Mouse (Mus musculus) limb, embryonic 14.5 days (tissue): ENCODE measurements around the gene Bcl11a. TPM values are rescaled to one million over a fixed set of nuclear protein-coding genes. Genes with fewer than 3 reads are reported as not detected.
A peak's percentile ranks its signal among the peaks of the same experiment; 100 is the strongest.

ENCODE experiments used
- ATAC-seq: fragments of 200-750 bp; cut with Nextera tagmentation; 2 replicates; pipeline ENCODE4 v1.8.0; 2017; ENCODE audit warnings: low read depth, moderate number of reproducible peaks, moderate TSS enrichment; ENCODE audit not compliant: low FRiP score
- DNase-seq: peaks from one replicate; pipeline ENCODE4 v3.0.0-alpha.2; 2015; ENCODE audit warnings: low spot score
- H3K27ac ChIP-seq: fragments of 300-500 bp; sonication (generic); replicated peaks from 2 replicates; pipeline ENCODE4 v1.5.1; 2014; ENCODE audit warnings: low read depth, mild to moderate bottlenecking, low read length, moderate library complexity, mixed read lengths
- H3K27me3 ChIP-seq: fragments of 300-500 bp; sonication (generic); 2 replicates; pipeline ENCODE4 v1.6.1; 2014; ENCODE audit warnings: low read length, mixed read lengths; ENCODE audit not compliant: control insufficient read depth, insufficient read depth
- H3K36me3 ChIP-seq: fragments of 300-500 bp; sonication (generic); 2 replicates; pipeline ENCODE4 v1.6.1; 2014; ENCODE audit warnings: mild to moderate bottlenecking, low read length, moderate library complexity, mixed read lengths; ENCODE audit not compliant: control insufficient read depth, insufficient read depth
- H3K4me1 ChIP-seq: fragments of 300-500 bp; sonication (generic); 2 replicates; pipeline ENCODE4 v1.6.1; 2014; ENCODE audit warnings: antibody characterized with exemption, low read length, mixed read lengths; ENCODE audit not compliant: control insufficient read depth, insufficient read depth
- H3K4me2 ChIP-seq: fragments of 300-500 bp; sonication (generic); replicated peaks from 2 replicates; pipeline ENCODE4 v1.6.1; 2014; ENCODE audit warnings: low read depth, mild to moderate bottlenecking, low read length, moderate library complexity; ENCODE audit not compliant: severe bottlenecking
- H3K4me3 ChIP-seq: fragments of 300-500 bp; sonication (generic); replicated peaks from 2 replicates; pipeline ENCODE4 v1.5.1; 2014; ENCODE audit warnings: low read length
- H3K9ac ChIP-seq: fragments of 300-500 bp; sonication (generic); 2 replicates; pipeline ENCODE4 v1.6.1; 2014; ENCODE audit warnings: mild to moderate bottlenecking, low read depth, low read length, moderate library complexity; ENCODE audit not compliant: severe bottlenecking
- H3K9me3 ChIP-seq: fragments of 300-500 bp; sonication (generic); 2 replicates; pipeline ENCODE4 v1.6.1; 2016; ENCODE audit warnings: low read length; ENCODE audit not compliant: control insufficient read depth
- POLR2A ChIP-seq: fragments of 200-500 bp; IDR thresholded peaks from 2 replicates; pipeline ENCODE4 v1.8.0; 2012; ENCODE audit warnings: inconsistent platforms, mild to moderate bottlenecking, moderate library complexity, borderline replicate concordance; ENCODE audit not compliant: insufficient read depth, insufficient read length; ENCODE audit errors: extremely low read depth
- WGBS: fragments of 180-500 bp; shearing (Covaris S2); extraction: QIAGEN DNeasy Blood & Tissue Kit; methylation state at CpG from one replicate; pipeline ENCODE4 v1.1.7; 2014; 5-methylcytosine and 5-hydroxymethylcytosine counted together
- polyA plus RNA-seq, 2 experiments: library from polyadenylated mRNA; depleted of rRNA in 1 of 2; stranded (reverse) in 1 of 2; unstranded in 1 of 2; fragments of >200 nt; fragmentation: Nextera tagmentation in 1 of 2; extraction: Ambion mirVana in 1 of 2; gene quantifications; 2 replicates each; pipeline versions ENCODE4 v1.2.1 to v1.2.3; 2012 to 2014

Gene Bcl11a
- polyA plus RNA-seq, 2 experiments, result 33.8 to 61.7 TPM

DNA sequence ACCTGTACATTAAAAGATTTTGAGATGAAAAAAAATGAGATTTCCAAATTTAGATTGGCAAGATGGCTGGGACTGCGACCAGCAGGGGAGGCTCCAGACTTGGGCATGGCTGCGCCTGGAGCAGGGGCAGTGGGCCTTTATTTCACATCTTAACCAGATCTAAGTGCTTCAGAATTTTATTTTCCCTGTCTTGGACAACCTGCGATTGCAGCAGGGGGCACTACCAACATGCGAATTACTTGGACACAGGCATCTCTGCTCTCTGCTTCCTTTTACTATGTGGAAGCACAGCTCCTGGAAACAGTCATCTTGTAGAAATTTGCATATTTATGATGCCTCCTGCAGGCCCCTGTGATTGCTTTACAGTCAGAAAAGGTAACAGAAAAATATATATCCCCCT is 12.5 kb upstream of the Bcl11a start:
- Histone ChIP-seq H3K27ac (no peak overlapping the region), H3K9ac (no peak overlapping the region), H3K9me3 (no peaks in the 10 kb centered on the region), H3K4me2 (no peak overlapping the region), H3K4me1 (peaks cover 13% of the 10 kb centered on the region), H3K27me3 (no peaks in the 10 kb centered on the region), H3K4me3 (no peak overlapping the region), H3K36me3 (no peaks in the 10 kb centered on the region)
- ATAC-seq, result no peak
- WGBS, result 23% methylated on average over 4 of the region's 4 CpGs
- TF ChIP-seq POLR2A, result no peak
- DNase-seq, result no peak

DNA sequence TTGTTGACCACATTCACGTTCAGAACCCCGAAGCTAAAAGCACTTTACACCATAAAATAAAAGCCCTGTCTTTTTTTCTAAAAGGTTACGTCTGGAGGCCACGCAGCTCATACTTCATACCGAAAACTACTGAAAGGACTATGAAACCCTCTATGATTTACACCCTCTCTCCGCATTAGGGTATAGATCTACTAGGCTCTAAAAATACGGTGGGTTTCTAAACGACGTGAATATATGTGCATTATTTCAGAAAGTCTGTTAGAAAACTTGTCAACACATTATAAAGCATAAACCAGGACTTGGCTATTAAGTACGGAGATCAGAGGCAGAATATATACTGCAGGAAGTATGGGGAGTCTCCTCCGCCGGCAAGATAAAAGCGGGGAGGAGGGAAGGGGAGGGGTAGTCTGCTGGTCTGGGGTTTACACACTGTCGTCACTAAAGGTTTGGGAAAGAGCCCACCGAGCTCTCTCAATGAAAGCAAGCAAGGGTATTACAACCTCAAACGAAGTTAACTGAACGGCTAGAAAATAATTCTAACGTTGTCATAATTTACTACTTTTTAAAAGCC is 3.8 kb upstream of the Bcl11a start:
- no peak overlapping the region for H3K27ac ChIP-seq
- no peak for TF ChIP-seq POLR2A
- H3K4me2 ChIP-seq, result peak overlapping the region; percentile 95
- H3K36me3 ChIP-seq, result no peaks in the 10 kb centered on the region
- H3K4me3 ChIP-seq, result peak overlapping the region; percentile 75
- H3K4me1 ChIP-seq, result peaks cover 12% of the 10 kb centered on the region; the same call in 1 of the 2 replicates
- 1% methylated on average over 18 of the region's 18 CpGs for WGBS
- no peak overlapping the region for H3K9ac ChIP-seq
- ATAC-seq (no peak), DNase-seq (peak; percentile 46)
- no peaks in the 10 kb centered on the region for H3K27me3 ChIP-seq
- H3K9me3 ChIP-seq, result no peaks in the 10 kb centered on the region

DNA sequence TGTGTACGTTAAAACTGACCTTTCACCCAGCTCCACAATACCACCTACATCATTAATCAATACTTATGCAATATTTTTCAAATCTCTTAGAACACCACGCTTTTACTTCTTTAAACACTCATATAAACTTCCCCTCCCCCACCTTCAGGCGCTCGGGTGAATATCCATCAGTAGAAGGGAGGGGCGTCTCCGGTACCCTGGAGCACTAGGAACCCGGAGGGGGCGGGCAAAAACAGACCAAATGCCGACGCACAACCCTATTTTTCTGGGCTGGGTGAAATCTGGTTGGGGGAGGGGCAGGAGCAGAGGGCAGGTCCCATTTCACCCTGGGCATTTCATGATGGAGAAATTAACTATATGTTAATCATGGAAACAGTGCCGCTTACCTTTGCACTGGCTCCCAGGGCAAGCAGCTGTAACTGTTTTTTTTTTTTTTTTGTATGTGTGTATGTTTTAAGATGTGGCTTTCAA is 3.2 kb upstream of the Bcl11a start, which contains the start of gene A830031A19Rik:
TSS of gene A830031A19Rik (minus strand) at position 421 of the 471 bp plus-strand sequence.
- WGBS, result 1% methylated on average over 11 of the region's 11 CpGs
- peaks cover 12% of the 10 kb centered on the region; the same call in 1 of the 2 replicates for H3K4me1 ChIP-seq
- peak within 1 kb of the TSS; percentile 97 for H3K27ac ChIP-seq
- H3K9me3 ChIP-seq, result no peaks in the 10 kb centered on the region
- no peak for TF ChIP-seq POLR2A
- ATAC-seq (no peak), DNase-seq (no peak)
- no peaks in the 10 kb centered on the region for H3K27me3 ChIP-seq
- H3K9ac ChIP-seq, result peak within 1 kb of the TSS; percentile 96
- H3K4me2 ChIP-seq, result peak within 1 kb of the TSS; percentile 95
- no peaks in the 10 kb centered on the region for H3K36me3 ChIP-seq
- H3K4me3 ChIP-seq, result peak within 1 kb of the TSS; percentile 75

DNA sequence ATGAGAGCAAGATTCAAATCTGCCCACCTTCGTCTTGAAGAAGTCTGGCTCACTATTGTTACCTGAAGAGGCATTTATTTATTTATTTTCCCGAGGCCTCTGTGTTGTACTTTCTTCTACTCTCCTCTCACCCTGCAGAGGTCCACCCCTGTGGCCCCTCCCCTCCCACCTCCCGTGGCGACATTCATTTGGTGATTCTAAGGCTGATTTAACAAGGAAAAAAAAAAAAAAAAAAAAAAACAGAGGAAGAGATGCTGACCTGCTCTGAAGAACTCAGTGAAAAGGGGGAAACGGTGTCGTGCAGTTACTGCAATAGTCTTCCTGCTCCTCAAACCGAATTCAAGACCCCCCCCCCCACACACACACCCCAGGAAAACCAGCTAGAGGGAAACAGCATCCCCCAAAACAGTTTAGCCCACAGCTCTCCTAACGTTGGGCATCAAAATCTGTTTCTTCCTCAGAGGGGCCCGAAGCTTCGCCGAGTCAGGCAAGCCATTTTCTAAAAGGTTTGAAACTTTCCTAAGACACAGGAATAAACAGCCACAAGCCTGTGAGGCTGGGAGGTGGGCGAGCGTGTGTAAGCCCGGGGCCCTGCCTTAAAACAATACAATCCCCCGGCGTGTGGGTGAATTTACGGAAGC is 2.2 kb upstream of the Bcl11a start:
- WGBS, result under 1% methylated on average over 17 of the region's 17 CpGs
- no peak for ATAC-seq

DNA sequence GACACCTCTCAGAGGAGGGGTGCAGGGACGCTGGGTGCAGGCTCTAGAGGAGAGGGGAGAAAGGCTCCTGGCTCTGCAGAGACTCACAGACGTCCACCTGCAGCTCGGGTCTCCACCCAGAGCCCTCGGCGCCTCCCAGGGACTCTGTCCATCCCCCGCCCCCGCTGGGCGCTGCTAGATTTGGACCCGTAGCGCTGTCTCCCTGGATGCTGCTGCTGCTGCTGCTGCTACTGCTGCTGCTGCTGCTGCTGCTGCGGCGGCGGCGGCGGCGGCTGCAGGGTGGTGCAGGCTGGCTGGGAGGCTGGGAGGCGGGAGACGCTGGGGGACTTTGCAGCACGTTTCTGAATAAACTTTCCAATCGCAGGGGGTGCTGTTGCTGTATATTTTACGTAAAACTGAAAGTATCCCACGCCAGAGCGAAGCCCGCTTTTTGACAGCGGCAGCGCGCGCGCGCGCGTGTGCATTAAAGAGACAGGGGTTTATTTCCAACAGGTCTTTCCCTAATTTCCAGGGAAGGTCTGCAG is 1.7 kb upstream of the Bcl11a start:
- no peaks in the 10 kb centered on the region for H3K9me3 ChIP-seq
- H3K4me3 ChIP-seq, result peak overlapping the region; percentile 75
- peak overlapping the region; percentile 97 for H3K27ac ChIP-seq
- ATAC-seq (peak; percentile 20; the same call in 1 of the 2 replicates), DNase-seq (peak; percentile 86)
- TF ChIP-seq POLR2A, result 0 out of 2 replicates have a peak, but pooled peaks have one; percentile 8
- H3K9ac ChIP-seq, result peak overlapping the region; percentile 96
- no peaks in the 10 kb centered on the region for H3K27me3 ChIP-seq
- H3K4me1 ChIP-seq, result peaks cover 12% of the 10 kb centered on the region; the same call in 1 of the 2 replicates
- under 1% methylated on average over 32 of the region's 32 CpGs for WGBS
- no peaks in the 10 kb centered on the region for H3K36me3 ChIP-seq
- H3K4me2 ChIP-seq, result peak overlapping the region; percentile 95

More for the DNA sequence above, 2.2 kb upstream of the Bcl11a start:
- Histone ChIP-seq H3K27ac (peak overlapping the region; percentile 97), H3K4me3 (peak overlapping the region; percentile 75), H3K9ac (peak overlapping the region; percentile 96), H3K27me3 (no peaks in the 10 kb centered on the region), H3K4me1 (peaks cover 12% of the 10 kb centered on the region; the same call in 1 of the 2 replicates), H3K9me3 (no peaks in the 10 kb centered on the region), H3K36me3 (no peaks in the 10 kb centered on the region), H3K4me2 (peak overlapping the region; percentile 95)
- no peak for DNase-seq
- TF ChIP-seq POLR2A, result no peak
